Mouse (Mus musculus): ENCODE results near the gene Olfr1305.

Olfr1305 gene

DNA sequence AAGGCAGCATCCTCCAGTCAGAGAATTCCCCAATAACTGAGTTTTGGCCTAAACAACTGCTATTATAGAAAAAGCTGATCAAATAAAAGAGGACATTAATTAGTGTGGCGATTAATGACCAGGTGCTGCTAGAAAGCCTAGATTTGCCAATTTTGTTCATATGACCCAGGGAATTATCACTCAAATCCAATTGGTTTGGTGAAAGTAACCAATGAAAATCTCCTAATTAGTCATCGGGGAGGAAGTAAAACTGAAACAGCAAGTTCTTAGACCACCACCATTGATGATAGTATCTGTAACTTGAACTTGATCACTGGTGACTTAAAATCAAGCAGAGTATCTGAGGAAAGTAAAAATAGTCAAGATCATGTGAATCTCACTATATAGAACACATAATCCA, at the start of gene Olfr1305:
TSS of gene Olfr1305 (minus strand) at position 101 of the 400 bp plus-strand sequence.
- DNase-seq: no peak

DNA sequence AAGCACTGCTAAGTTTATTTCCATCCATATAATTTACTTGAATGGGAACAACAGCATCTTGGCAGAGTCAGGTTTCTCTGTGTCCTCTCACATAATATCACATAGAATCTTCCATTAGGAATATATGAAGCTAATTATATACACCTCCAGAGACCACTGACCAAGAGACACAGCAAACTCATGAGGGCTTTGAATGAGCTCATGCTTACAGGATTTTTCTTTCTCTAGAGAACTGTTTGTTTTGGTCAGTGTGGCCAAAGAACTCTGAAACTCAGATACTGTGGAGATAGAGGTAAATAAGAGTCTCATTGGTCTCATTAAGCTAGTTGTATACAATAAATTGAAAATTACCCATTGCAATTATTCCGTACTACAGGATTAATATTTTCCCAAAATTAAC, 39.2 kb upstream of the Olfr1305 start, which contains the start of gene Olfr1306:
TSS of gene Olfr1306 (minus strand) at position 101 of the 400 bp plus-strand sequence.
- DNase-seq: no peak

DNA sequence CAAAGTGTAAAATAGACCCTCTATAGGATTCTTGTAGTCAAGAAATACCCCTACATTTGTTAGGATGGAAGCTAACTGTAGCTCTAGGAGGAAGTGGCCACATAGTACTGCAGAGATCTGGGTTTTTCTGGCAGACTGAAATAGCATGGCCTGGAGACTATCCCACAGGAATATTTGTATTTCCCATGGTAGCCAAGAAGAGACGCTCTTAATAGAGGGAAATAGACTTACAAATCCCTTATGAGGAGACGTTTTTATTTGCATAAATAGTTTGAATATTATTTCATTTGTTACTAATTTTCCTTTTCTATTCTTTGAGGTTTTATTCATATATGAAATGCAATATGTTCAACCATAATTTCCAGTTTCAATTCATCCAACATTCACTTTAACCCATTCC, 56.7 kb downstream of the Olfr1305 start, which contains the start of gene Olfr1303:
TSS of gene Olfr1303 (minus strand) at position 101 of the 400 bp plus-strand sequence.
- DNase-seq: no peak
